Mouse (Mus musculus) megakaryocyte-erythroid progenitor cell, adult 5 weeks (primary cell): Measurements from ENCODE around the gene Lce1a2. TPM values are rescaled to one million over a fixed set of nuclear protein-coding genes. Genes with fewer than 3 reads are reported as not detected.

Experiments
- polyA plus RNA-seq: library from polyadenylated mRNA; stranded (reverse); fragments of >175 nt; gene quantifications from 2 replicates; pipeline ENCODE4 v1.2.3, GENCODE M21; 2012

Lce1a2 gene
- not detected in 2 replicates for polyA plus RNA-seq

GRCm38 (mm10) chr3:92670215-92670614 lies at the start of gene Lce1a2:
TSS of gene Lce1a2 (minus strand) at chr3:92670315.

GRCm38 (mm10) chr3:92708974-92709373 lies 38.9 kb upstream of the Lce1a2 start, which contains the start of gene Lce1e:
TSS of gene Lce1e (minus strand) at chr3:92709074.

GRCm38 (mm10) chr3:92687110-92687509 lies 17.0 kb upstream of the Lce1a2 start, which contains the start of gene Lce1d:
TSS of gene Lce1d (minus strand) at chr3:92687210.

GRCm38 (mm10) chr3:92678947-92679346 lies 8.8 kb upstream of the Lce1a2 start, which contains the start of gene Lce1c:
TSS of gene Lce1c (plus strand) at chr3:92679247.

GRCm38 (mm10) chr3:92656826-92657225 lies 13.3 kb downstream of the Lce1a2 start, which contains the start of gene Lce1b:
TSS of gene Lce1b (minus strand) at chr3:92656926.

GRCm38 (mm10) chr3:92648207-92648606 lies 21.9 kb downstream of the Lce1a2 start, which contains the start of gene Lce1a1:
TSS of gene Lce1a1 (minus strand) at chr3:92648307.

GRCm38 (mm10) chr3:92621560-92621959 lies 48.6 kb downstream of the Lce1a2 start, which contains the start of gene Lce6a:
TSS of gene Lce6a (minus strand) at chr3:92621660.

Other genes starting within 250 kb of the Lce1a2 start
- gene Gm9774, start 240.9 kb downstream of the Lce1a2 start, polyA plus RNA-seq = 8.9 and 10.1 TPM in 2 replicates
- not detected in 2 replicates for gene Sprr2k, start 237.7 kb downstream of the Lce1a2 start, polyA plus RNA-seq
- not detected in 2 replicates for gene Sprr1b, start 231.5 kb downstream of the Lce1a2 start, polyA plus RNA-seq
- gene Sprr3, start 211.6 kb downstream of the Lce1a2 start, polyA plus RNA-seq = not detected in 2 replicates
- 0.12 TPM in 1 of 2 replicates, not detected in the other for gene Sprr1a, start 184.4 kb downstream of the Lce1a2 start, polyA plus RNA-seq
- gene Sprr4, start 169.8 kb downstream of the Lce1a2 start, polyA plus RNA-seq = not detected in 2 replicates
- not detected in 2 replicates for gene 2310046K23Rik, start 135.8 kb downstream of the Lce1a2 start, polyA plus RNA-seq
- gene Ivl, start 96.6 kb downstream of the Lce1a2 start, polyA plus RNA-seq = 0.04 TPM in 1 of 2 replicates, not detected in the other
- 0.07 TPM in 1 of 2 replicates, not detected in the other for gene Smcp, start 81.3 kb downstream of the Lce1a2 start, polyA plus RNA-seq
- not detected in 2 replicates for gene 2210017I01Rik, start 62.8 kb downstream of the Lce1a2 start, polyA plus RNA-seq
- not detected in 2 replicates for gene Lce6a, start 48.7 kb downstream of the Lce1a2 start, polyA plus RNA-seq
- gene Lce1a1, start 22.0 kb downstream of the Lce1a2 start, polyA plus RNA-seq = 0.10 TPM in 1 of 2 replicates, not detected in the other
- gene Lce1b, start 13.4 kb downstream of the Lce1a2 start, polyA plus RNA-seq = not detected in 2 replicates
- not detected in 2 replicates for gene Lce1c, start 8.9 kb upstream of the Lce1a2 start, polyA plus RNA-seq
- not detected in 2 replicates for gene Lce1d, start 16.9 kb upstream of the Lce1a2 start, polyA plus RNA-seq
- not detected in 2 replicates for gene Lce1e, start 38.8 kb upstream of the Lce1a2 start, polyA plus RNA-seq
- gene Lce1f, start 50.0 kb upstream of the Lce1a2 start, polyA plus RNA-seq = not detected in 2 replicates
- not detected in 2 replicates for gene Gm38119, start 68.8 kb upstream of the Lce1a2 start, polyA plus RNA-seq
- gene Lce1g, start 82.0 kb upstream of the Lce1a2 start, polyA plus RNA-seq = not detected in 2 replicates
- not detected in 2 replicates for gene Lce1h, start 94.8 kb upstream of the Lce1a2 start, polyA plus RNA-seq
- not detected in 2 replicates for gene Lce1i, start 108.6 kb upstream of the Lce1a2 start, polyA plus RNA-seq
- not detected in 2 replicates for gene Lce1j, start 120.2 kb upstream of the Lce1a2 start, polyA plus RNA-seq
- gene Lce1k, start 137.6 kb upstream of the Lce1a2 start, polyA plus RNA-seq = not detected in 2 replicates
- not detected in 2 replicates for gene Kprp, start 156.9 kb upstream of the Lce1a2 start, polyA plus RNA-seq
- not detected in 2 replicates for gene Lce1l, start 181.0 kb upstream of the Lce1a2 start, polyA plus RNA-seq
- not detected in 2 replicates for gene 2310050C09Rik, start 199.9 kb upstream of the Lce1a2 start, polyA plus RNA-seq